Mouse (Mus musculus) embryonic facial prominence, embryonic 11.5 days (tissue): Measurements from ENCODE around the gene Pgpep1. TPM values are rescaled to one million over a fixed set of nuclear protein-coding genes. Genes with fewer than 3 reads are reported as not detected.
A peak's percentile ranks its signal among the peaks of the same experiment; 100 is the strongest.

Experiments
- ATAC-seq: fragments of 200-750 bp; cut with Nextera tagmentation; replicated peaks from 2 replicates; pipeline ENCODE4 v1.8.0; 2017; ENCODE audit warnings: low read depth; ENCODE audit not compliant: insufficient number of reproducible peaks, low FRiP score, low TSS enrichment
- DNase-seq: peaks from one replicate; pipeline ENCODE4 v3.0.0-alpha.2; 2015; ENCODE audit warnings: low spot score
- H3K27ac ChIP-seq: fragments of 300-500 bp; sonication (generic); replicated peaks from 2 replicates; pipeline ENCODE4 v1.5.1; 2014; ENCODE audit warnings: mild to moderate bottlenecking, low read depth, low read length, control low read depth
- H3K27me3 ChIP-seq: fragments of 300-500 bp; sonication (generic); 2 replicates; pipeline ENCODE4 v1.6.1; 2014; ENCODE audit warnings: mild to moderate bottlenecking, low read length, moderate library complexity, mixed read lengths; ENCODE audit not compliant: control insufficient read depth, insufficient read depth
- H3K36me3 ChIP-seq: fragments of 300-500 bp; sonication (generic); replicated peaks from 2 replicates; pipeline ENCODE4 v1.6.1; 2014; ENCODE audit warnings: low read depth, mild to moderate bottlenecking, low read length, moderate library complexity, mixed read lengths; ENCODE audit not compliant: control insufficient read depth, insufficient read depth
- H3K4me1 ChIP-seq: fragments of 300-500 bp; sonication (generic); 2 replicates; pipeline ENCODE4 v1.6.1; 2014; ENCODE audit warnings: low read length, mixed read lengths; ENCODE audit not compliant: control insufficient read depth, insufficient read depth
- H3K4me2 ChIP-seq: fragments of 300-500 bp; sonication (generic); 2 replicates; pipeline ENCODE4 v1.6.1; 2014; ENCODE audit warnings: low read depth, mild to moderate bottlenecking, control low read depth, low read length, moderate library complexity
- H3K4me3 ChIP-seq: fragments of 300-500 bp; sonication (generic); 2 replicates; pipeline ENCODE4 v1.5.1; 2014; ENCODE audit warnings: low read depth, low read length, control low read depth
- H3K9ac ChIP-seq: fragments of 300-500 bp; sonication (generic); replicated peaks from 2 replicates; pipeline ENCODE4 v1.6.1; 2014; ENCODE audit warnings: mild to moderate bottlenecking, control low read depth, low read length
- H3K9me3 ChIP-seq: fragments of 300-500 bp; sonication (generic); replicated peaks from 2 replicates; pipeline ENCODE4 v1.6.1; 2016; ENCODE audit warnings: mild to moderate bottlenecking, low read length, inconsistent platforms, mixed read lengths; ENCODE audit not compliant: control insufficient read depth
- WGBS: fragments of 180-500 bp; shearing (Covaris S2); extraction: QIAGEN DNeasy Blood & Tissue Kit; methylation state at CpG from one replicate; pipeline ENCODE4 v1.1.7; 2014; 5-methylcytosine and 5-hydroxymethylcytosine counted together
- polyA plus RNA-seq: library from polyadenylated mRNA; unstranded; fragments of >200 nt; fragmentation: Nextera tagmentation; extraction: Ambion mirVana; gene quantifications from 2 replicates; pipeline ENCODE4 v1.2.1, GENCODE M21; 2014

Gene Pgpep1
- polyA plus RNA-seq, 1 experiment from 2014 or later, result 59.8 TPM

DNA sequence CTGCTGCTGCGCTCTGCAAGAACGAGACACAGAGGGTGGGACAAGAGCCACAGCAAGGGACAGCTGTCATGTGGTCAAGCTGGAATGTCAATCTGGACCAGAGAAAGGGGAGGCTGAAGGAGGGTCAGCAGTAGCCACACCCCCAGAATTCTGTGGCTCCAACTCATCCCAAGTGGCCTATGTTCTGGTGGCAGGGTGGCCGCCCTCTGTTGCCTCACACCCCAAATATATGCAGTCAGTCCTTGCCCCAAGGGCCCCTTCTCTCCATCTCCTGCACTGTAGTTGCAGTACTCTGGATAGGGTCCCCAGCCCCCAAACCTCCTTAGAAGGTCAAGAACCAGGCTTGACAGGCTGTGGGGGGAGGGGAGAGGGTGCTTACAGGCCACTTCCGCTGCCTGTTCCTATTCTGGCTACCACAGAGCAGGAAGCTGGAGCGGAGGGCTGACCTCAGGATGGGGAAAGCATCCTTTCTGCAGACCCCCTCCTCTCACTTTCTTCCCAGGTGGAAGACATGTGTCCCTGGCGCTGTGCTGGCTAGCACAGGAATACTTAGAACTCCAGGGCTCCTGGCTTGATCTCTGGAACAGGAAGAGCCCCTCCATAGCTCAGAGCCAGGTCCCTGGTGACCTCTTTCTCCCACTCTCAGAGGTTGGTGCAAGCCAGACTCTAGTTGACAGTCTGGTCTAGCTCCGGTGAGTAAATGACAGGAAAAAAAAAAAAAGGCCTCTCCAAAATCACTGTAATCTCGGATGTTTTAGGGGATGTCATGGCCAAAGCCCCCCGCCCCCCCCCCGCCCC lies 59.5 kb downstream of the Pgpep1 start:
- ATAC-seq, result no peak
- Histone ChIP-seq H3K27ac (peak overlapping the region; percentile 65), H3K4me1 (peaks cover 16% of the 10 kb centered on the region), H3K27me3 (no peaks in the 10 kb centered on the region), H3K4me3 (peak overlapping the region; percentile 12; the same call in 1 of the 2 replicates), H3K9ac (peak overlapping the region; percentile 46; the same call in 1 of the 2 replicates), H3K9me3 (no peaks in the 10 kb centered on the region), H3K36me3 (peaks cover 4% of the 10 kb centered on the region), H3K4me2 (peak overlapping the region; percentile 54)
- DNase-seq, result peak; percentile 51
- 20% methylated on average over 9 of the region's 10 CpGs for WGBS

DNA sequence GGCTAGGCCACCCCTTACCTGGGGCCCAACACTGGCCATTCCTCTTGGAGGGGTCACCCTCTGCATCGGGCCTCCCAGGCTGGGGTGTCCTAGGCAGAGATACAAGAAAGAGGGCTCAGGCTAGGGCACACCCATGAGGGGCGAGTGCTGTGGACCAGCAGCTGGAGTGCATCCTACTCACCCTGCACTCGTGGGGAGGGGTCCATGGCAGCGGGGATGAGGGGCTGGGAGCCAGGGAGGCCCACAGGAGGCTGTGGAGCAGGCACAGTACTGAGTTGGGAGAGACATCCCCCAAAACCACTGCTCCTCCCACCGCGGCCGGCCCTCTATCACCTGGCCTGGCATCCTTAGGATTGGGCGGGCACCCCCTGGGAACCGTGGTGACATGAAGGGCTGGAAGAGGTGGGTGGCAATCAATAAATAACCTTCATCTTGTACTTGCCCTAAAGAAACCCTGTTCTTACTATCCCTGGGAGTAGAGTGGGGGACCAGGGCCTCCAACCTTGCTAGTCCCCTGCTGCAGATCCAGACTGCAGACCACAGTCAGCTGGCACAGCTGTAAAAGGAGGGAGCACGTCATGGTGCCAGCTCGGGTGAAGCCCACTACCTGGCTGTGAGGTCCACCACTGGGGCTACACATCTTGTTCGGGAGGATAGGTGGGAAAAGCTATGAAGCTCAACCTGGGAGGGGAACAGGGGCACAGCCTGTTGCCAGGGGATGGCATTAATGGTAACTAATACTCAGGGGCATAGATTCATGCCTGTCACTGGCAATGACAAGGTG lies 60.5 kb downstream of the Pgpep1 start:
- WGBS, result 85% methylated on average over 12 of the region's 12 CpGs
- no peak overlapping the region for H3K9ac ChIP-seq
- ATAC-seq (no peak), DNase-seq (no peak)
- H3K4me2 ChIP-seq, result no peak overlapping the region
- H3K27me3 ChIP-seq, result no peaks in the 10 kb centered on the region
- H3K36me3 ChIP-seq, result peaks cover 4% of the 10 kb centered on the region
- H3K9me3 ChIP-seq, result no peaks in the 10 kb centered on the region
- peak overlapping the region; percentile 65; the same call in 1 of the 2 replicates for H3K27ac ChIP-seq
- no peak overlapping the region for H3K4me3 ChIP-seq
- H3K4me1 ChIP-seq, result peaks cover 19% of the 10 kb centered on the region

DNA sequence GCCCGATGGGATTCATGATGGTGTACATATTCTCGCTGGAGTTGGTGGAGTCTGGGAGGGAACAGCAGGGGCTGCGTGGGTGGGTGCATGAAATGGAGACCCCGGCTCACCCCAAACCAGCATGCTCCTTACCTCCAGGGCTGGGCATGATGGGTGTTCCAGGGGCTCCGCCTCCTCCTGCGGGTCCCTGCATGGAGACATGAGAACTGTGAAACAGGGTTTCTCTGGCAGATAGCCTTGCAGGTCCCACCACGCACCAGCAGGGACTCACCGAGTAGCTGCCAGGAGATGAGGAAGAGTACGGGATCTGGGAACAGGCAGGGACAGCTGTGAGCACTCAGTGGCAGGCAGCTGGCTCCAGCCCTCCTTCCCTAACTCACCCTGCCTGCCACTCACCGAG lies 61.5 kb downstream of the Pgpep1 start:
- 13% methylated on average over 10 of the region's 10 CpGs for whole genome bisulfite sequencing
- H3K4me1 ChIP-seq, result peaks cover 19% of the 10 kb centered on the region
- H3K9me3 ChIP-seq, result no peaks in the 10 kb centered on the region
- H3K36me3 ChIP-seq, result peaks cover 4% of the 10 kb centered on the region
- peak overlapping the region; percentile 35 for H3K4me3 ChIP-seq
- H3K27ac ChIP-seq, result peak overlapping the region; percentile 28; the same call in 1 of the 2 replicates
- H3K9ac ChIP-seq, result peak overlapping the region; percentile 64; the same call in 1 of the 2 replicates
- ATAC-seq (no peak), DNase-seq (peak; percentile 50)
- no peaks in the 10 kb centered on the region for H3K27me3 ChIP-seq
- H3K4me2 ChIP-seq, result peak overlapping the region; percentile 81

DNA sequence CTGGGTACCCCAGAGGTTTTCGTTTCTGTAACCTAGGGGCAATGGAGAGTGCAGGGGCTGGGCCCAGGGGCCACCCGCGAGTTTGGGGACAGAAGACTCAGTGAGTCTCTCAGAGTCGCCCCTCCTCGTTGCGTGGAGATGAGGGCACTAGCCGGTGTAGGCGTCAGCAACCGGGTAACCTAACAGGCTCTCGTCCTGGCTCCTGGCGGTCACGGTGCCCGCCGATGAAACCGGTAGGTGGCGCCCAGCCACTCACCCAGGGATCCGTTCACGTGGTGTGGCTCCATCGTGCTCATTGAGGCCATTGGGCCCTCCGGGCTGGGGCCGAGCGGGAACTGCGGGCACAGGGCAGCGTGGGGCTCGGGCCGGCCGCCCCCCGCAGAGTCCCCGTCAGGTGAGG lies 61.9 kb downstream of the Pgpep1 start:
- ATAC-seq (peak; percentile 4), DNase-seq (peak; percentile 87)
- H3K27ac ChIP-seq, result no peak overlapping the region
- peak overlapping the region; percentile 64 for H3K9ac ChIP-seq
- H3K4me3 ChIP-seq, result peak overlapping the region; percentile 35
- H3K4me2 ChIP-seq, result peak overlapping the region; percentile 81
- H3K36me3 ChIP-seq, result peaks cover 4% of the 10 kb centered on the region
- H3K9me3 ChIP-seq, result no peaks in the 10 kb centered on the region
- 1% methylated on average over 29 of the region's 29 CpGs for WGBS
- H3K4me1 ChIP-seq, result peaks cover 21% of the 10 kb centered on the region
- H3K27me3 ChIP-seq, result no peaks in the 10 kb centered on the region

DNA sequence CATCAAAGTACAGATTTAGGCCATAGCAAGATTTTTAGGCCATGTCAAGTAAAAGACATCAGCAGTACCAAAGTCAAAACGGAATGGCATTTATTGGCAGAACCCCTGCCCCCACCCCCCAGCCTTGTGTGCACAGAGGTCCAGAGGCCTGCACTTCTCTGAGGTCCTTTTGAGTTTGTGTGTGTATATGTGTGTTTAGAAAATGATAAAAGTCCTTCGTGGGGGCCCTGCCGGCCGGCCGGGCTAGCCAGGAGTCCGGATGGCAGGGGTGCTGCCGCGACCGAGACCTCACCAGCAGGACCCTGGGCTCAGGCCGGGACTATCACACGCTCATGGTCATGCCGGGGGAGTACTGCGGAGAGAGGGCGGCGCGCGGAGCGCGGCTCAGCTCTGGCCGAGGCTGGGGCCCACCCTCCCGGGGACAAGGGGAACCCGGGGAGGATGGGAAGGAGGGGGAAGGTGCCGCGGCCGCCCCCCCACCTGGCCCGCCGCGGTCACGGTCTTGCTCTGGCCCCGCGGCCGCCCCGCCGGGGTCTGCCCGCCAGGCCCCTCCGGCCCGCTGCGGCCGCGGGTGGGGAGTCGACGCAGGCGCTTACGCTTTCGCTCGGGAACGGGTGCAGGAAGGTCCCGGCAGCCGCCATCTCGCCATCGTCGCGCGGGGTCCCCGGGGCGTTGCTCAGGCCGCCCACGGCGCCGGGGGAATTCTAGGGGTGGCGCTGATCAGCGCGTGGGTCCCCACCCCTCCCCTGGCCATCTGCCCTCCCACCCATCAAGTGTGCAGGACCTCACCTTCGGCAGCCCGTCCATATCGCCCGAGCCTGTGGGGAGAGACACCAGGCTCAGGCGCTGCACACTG lies 62.5 kb downstream of the Pgpep1 start:
- Histone ChIP-seq H3K4me1 (peaks cover 21% of the 10 kb centered on the region), H3K4me2 (peak overlapping the region; percentile 81), H3K27ac (no peak overlapping the region), H3K4me3 (peak overlapping the region; percentile 35), H3K36me3 (peaks cover 4% of the 10 kb centered on the region), H3K9ac (peak overlapping the region; percentile 64), H3K27me3 (no peaks in the 10 kb centered on the region), H3K9me3 (no peaks in the 10 kb centered on the region)
- 9% methylated on average over 54 of the region's 68 CpGs for WGBS
- ATAC-seq (no peak), DNase-seq (no peak)

DNA sequence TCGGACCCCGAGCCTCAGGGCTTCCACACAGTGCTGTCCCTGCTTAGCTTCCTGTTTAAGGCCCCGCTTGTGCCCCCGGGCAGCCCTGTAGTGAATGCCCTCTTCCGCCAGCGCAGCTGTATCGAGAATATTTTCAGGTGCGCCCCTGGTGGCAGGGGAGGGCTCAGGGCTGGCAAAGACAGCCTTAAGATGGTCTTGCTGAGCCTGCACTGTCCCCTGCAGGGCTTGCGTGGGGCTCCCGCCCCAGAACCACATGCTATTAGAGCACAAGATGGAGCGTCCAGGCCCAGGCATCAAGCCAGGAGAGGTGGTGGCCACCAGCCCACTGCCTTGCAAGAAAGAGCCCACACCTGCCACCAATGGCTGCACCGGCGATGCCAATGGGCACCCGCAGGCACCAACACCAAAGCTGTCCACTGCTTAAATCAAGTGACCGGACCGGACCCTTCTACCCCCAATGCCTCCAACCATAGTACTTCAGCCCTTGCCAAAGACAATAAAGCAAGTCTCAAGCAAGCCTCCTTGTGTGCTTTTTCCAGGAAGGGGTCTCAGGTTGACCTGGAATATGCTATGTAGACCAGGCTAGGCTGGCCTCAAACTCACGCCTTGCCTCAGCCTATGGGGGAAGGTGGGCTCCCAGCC lies 63.3 kb downstream of the Pgpep1 start:
- no peak for DNase-seq
- no peak overlapping the region for H3K27ac ChIP-seq
- 87% methylated on average over 17 of the region's 17 CpGs for WGBS

More for the DNA sequence above, 63.3 kb downstream of the Pgpep1 start:
- peaks cover 21% of the 10 kb centered on the region for H3K4me1 ChIP-seq
- ATAC-seq, result no peak
- H3K9me3 ChIP-seq, result no peaks in the 10 kb centered on the region
- H3K4me3 ChIP-seq, result no peak overlapping the region
- H3K9ac ChIP-seq, result no peak overlapping the region
- peaks cover under 1% of the 10 kb centered on the region for H3K36me3 ChIP-seq
- peak overlapping the region; percentile 81; the same call in 1 of the 2 replicates for H3K4me2 ChIP-seq
- H3K27me3 ChIP-seq, result no peaks in the 10 kb centered on the region
